Mouse (Mus musculus) embryo, embryonic 11 days (tissue): ENCODE data around the gene Acan.

Experiments used
- DNase-seq: peaks from one replicate; pipeline ENCODE4 v3.0.0-alpha.2; 2015

The Acan gene

DNA sequence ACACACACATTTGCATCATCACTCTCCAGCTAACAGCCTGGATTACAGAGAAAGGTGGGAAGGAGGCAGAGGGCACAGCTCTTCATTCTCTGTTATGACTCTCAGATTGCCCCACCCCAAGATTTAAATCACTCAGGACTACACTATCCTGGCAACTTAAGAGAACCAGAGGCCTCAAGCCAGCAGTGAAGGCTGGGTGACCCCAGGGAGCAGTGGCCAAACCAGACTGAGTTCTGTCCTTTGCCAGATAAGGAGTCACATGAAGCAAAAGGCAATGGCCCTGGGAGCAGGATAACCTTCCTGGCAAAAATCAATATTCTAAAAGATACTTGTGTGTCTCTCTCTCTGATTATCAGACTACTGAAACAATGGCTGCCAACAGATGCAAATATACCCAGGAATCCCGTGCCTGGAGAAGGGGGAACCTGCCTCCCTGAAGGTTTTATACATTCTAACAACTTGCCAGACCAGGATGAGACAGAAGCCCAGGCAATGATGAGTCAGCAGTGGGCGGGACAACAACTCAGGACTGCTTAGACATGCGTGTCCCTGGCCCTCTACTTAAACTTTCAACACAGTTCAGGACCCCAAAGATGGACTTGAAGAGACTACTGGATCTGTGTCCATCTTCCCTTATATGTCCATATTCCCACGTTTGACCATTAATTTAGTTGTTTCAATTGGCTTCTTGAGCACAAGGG is 86.8 kb downstream of the Acan start:
- DNase-seq = no peak

DNA sequence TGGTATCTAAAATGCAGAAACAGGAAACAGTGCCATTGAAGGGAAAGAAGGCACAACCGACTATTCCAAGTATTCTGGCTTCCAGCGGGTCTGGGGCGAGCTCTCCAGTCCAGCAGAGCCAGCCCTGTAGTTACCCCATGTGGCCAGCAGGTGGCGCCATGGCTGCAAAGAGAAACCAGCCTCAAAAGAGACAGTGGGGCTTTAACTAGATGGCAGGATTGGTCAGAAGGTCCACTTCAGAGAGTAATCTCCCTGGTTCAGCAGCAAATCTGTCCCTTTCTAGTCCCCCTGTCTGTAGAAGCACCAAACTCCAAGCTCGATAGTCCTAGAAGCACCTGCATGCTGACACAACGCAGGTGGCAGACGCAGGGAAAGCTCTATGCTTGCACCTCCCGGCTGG is 87.6 kb downstream of the Acan start:
- DNase-seq = peak; percentile 79

DNA sequence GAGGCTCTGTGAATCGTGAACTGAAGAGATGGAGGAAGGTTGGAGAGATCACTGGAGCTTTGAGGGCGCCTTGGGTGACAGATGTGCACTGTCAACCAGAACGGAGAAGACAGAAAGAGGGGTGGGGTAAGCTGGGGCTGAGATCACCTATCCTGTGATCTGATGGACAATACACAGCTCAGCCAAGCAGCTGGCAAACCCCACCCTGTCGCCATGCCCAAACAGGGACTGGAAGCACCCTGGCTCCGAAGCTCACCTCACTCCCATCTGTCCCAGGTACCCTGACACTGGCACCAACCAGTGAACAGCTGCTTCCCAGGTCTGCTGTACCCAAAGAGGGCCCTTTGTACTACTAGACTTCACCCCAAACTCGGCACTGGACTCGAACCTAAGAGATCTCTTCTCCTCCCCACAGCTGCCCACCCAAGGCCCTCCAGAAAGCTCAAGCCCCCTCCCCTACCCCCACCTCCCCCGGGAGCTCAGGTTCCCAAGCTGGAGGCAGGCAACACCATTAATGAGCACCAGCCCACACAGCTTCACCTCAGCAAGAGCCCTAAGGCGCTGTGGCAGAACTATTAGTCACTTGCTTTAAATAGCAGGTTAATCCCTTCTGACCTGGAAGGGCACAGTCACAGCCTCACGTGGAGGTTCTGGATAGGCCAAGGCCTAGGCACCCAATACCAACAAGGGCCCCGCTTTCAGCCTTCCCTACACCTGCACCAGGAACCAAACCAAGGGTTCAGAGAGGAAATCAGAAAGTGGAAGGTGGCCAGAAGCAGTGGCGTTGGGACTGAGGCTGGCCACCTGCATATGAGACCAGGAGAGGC is 93.9 kb downstream of the Acan start:
- no peak for DNase-seq

- peak; percentile 50 for DNase-seq
Observed at GRCm38 (mm10) chr7:79147931-79148653, 94.8 kb downstream of the Acan start.

GRCm38 (mm10) chr7:79148711-79149266 is 95.5 kb downstream of the Acan start, which contains the start of gene Mfge8:
TSS of gene Mfge8 (minus strand) at chr7:79149060.
- DNase-seq = peak; percentile 96

- no peak for DNase-seq
Observed at GRCm38 (mm10) chr7:79149522-79149921, 96.2 kb downstream of the Acan start.

DNA sequence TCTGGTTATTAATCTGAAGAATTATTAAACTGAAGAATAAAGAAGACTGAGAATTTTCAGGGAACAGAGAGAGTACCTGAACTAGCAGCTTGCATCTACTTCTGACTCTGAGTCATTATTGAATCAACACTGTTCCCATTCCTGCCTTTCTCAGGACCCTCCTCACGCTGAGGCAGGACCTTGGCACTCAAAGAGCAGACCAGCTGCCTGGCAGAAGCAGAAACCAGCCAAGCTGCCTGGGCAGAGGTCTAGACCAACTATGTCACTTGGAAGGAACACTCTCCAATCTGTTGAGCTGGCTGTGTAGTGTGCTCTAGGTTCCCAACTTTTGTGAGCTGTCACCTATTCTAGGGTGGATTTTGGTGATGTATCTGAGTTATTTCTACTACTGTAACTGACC is 106.1 kb downstream of the Acan start:
- DNase-seq = no peak
